Mouse (Mus musculus) MEL (cell line): ENCODE data around the gene Nadk2. TPM values are rescaled to one million over a fixed set of nuclear protein-coding genes. Genes with fewer than 3 reads are reported as not detected.

Source experiments
- DNase-seq: peaks from one replicate; pipeline ENCODE4 v3.0.0; 2011; ENCODE audit warnings: low read depth, low spot score
- H3K27ac ChIP-seq: 2 replicates; pipeline ENCODE4 v1.5.1; 2012; ENCODE audit warnings: low read depth, mild to moderate bottlenecking, control low read depth, low read length, moderate library complexity; ENCODE audit not compliant: control insufficient read depth
- H3K27me3 ChIP-seq, 2 experiments: fragments of 150-350 bp in 1 of 2; sonication (generic) in 1 of 2; 2 replicates each; pipeline ENCODE4 v1.6.1; 2012; ENCODE audit warnings: low read length in 2 of 2, mild to moderate bottlenecking in 2 of 2, improper control_type of control experiment in 1 of 2, moderate library complexity in 1 of 2; ENCODE audit not compliant: insufficient read depth in 2 of 2, control insufficient read depth in 1 of 2
- H3K36me3 ChIP-seq, 2 experiments: 2 replicates each; pipeline ENCODE4 v1.6.1; 2012 to 2014; ENCODE audit warnings: low read length in 2 of 2, improper control_type of control experiment in 1 of 2, inconsistent platforms in 1 of 2, mild to moderate bottlenecking in 1 of 2; ENCODE audit not compliant: insufficient read depth in 2 of 2, control insufficient read depth in 1 of 2
- H3K4me1 ChIP-seq, 2 experiments: fragments of 150-350 bp in 1 of 2; sonication (generic) in 1 of 2; 2 replicates each; pipeline ENCODE4 v1.6.1; 2012; ENCODE audit warnings: low read length in 2 of 2, improper control_type of control experiment in 1 of 2, mild to moderate bottlenecking in 1 of 2; ENCODE audit not compliant: insufficient read depth in 2 of 2, control insufficient read depth in 1 of 2
- H3K4me3 ChIP-seq, 2 experiments: fragments of 150-350 bp in 1 of 2; sonication (generic) in 1 of 2; 2 replicates each; pipeline ENCODE4 v1.5.1; 2012; ENCODE audit warnings: low read depth in 2 of 2, low read length in 2 of 2, mild to moderate bottlenecking in 2 of 2, moderate library complexity in 2 of 2, control low read depth in 1 of 2, improper control_type of control experiment in 1 of 2; ENCODE audit not compliant: control insufficient read depth in 1 of 2, insufficient read depth in 1 of 2
- H3K79me2 ChIP-seq: 2 replicates; pipeline ENCODE4 v1.6.1; 2012; ENCODE audit warnings: mild to moderate bottlenecking, low read length, moderate library complexity; ENCODE audit not compliant: control insufficient read depth, poor library complexity, insufficient read depth
- H3K9ac ChIP-seq: 2 replicates; pipeline ENCODE4 v1.6.1; 2012; ENCODE audit warnings: low read depth, mild to moderate bottlenecking, control low read depth, low read length, moderate library complexity; ENCODE audit not compliant: control insufficient read depth, poor library complexity, severe bottlenecking
- H3K9me3 ChIP-seq: fragments of 150-350 bp; sonication (generic); replicated peaks from 2 replicates; pipeline ENCODE4 v1.6.1; 2012; ENCODE audit warnings: mild to moderate bottlenecking, low read length, improper control_type of control experiment, moderate library complexity; ENCODE audit not compliant: insufficient read depth
- BHLHE40 ChIP-seq: IDR thresholded peaks from 2 replicates; pipeline ENCODE4 v1.6.1; 2012; ENCODE audit warnings: low read depth, mild to moderate bottlenecking, inconsistent platforms, low read length, improper control_type of control experiment, borderline replicate concordance
- CHD1 ChIP-seq: IDR thresholded peaks from 2 replicates; pipeline ENCODE4 v1.6.1; 2012; ENCODE audit warnings: low read depth, mild to moderate bottlenecking, inconsistent platforms, low read length, improper control_type of control experiment
- CTCF ChIP-seq, 3 experiments: IDR thresholded peaks in 2 of 3; conservative IDR thresholded peaks in 1 of 3; 2 replicates each; pipeline ENCODE4 v1.5.1; 2011 to 2012; ENCODE audit warnings: low read length in 3 of 3, low read depth in 2 of 3, mild to moderate bottlenecking in 2 of 3, improper control_type of control experiment in 1 of 3, inconsistent platforms in 1 of 3, mixed read lengths in 1 of 3, moderate library complexity in 1 of 3; ENCODE audit not compliant: control insufficient read depth in 1 of 3, insufficient read depth in 1 of 3, poor library complexity in 1 of 3, severe bottlenecking in 1 of 3
- E2F4 ChIP-seq: IDR thresholded peaks from 2 replicates; pipeline ENCODE4 v1.6.1; 2011; ENCODE audit warnings: low read depth, low read length, improper control_type of control experiment, borderline replicate concordance
- ELF1 ChIP-seq: IDR thresholded peaks from 2 replicates; pipeline ENCODE4 v1.6.1; 2014; ENCODE audit warnings: low read depth, mild to moderate bottlenecking, inconsistent platforms, low read length, improper control_type of control experiment, moderate library complexity
- EP300 ChIP-seq, 2 experiments: IDR thresholded peaks; 2 replicates each; pipeline ENCODE4 v1.6.1; 2011; ENCODE audit warnings: improper control_type of control experiment in 2 of 2, low read length in 2 of 2, low read depth in 1 of 2, mild to moderate bottlenecking in 1 of 2
- GATA1 ChIP-seq: IDR thresholded peaks from 2 replicates; pipeline ENCODE4 v1.6.1; 2011; ENCODE audit warnings: low read depth, low read length, improper control_type of control experiment
- HCFC1 ChIP-seq: IDR thresholded peaks from 2 replicates; pipeline ENCODE4 v1.6.1; 2012; ENCODE audit warnings: low read depth, mild to moderate bottlenecking, inconsistent platforms, low read length, improper control_type of control experiment, moderate library complexity
- JUND ChIP-seq: IDR thresholded peaks from 2 replicates; pipeline ENCODE4 v1.6.1; 2011; ENCODE audit warnings: low read depth, mild to moderate bottlenecking, improper control_type of control experiment, low read length
- MAZ ChIP-seq: IDR thresholded peaks from 2 replicates; pipeline ENCODE4 v1.6.1; 2012; ENCODE audit warnings: low read depth, mild to moderate bottlenecking, inconsistent platforms, low read length, improper control_type of control experiment
- MXI1 ChIP-seq: IDR thresholded peaks from 2 replicates; pipeline ENCODE4 v1.6.1; 2011; ENCODE audit warnings: mild to moderate bottlenecking, low read depth, low read length, improper control_type of control experiment
- MYC ChIP-seq: IDR thresholded peaks from 2 replicates; pipeline ENCODE4 v1.6.1; 2011; ENCODE audit warnings: low read depth, mild to moderate bottlenecking, low read length, improper control_type of control experiment, moderate library complexity
- NELFE ChIP-seq: IDR thresholded peaks from 2 replicates; pipeline ENCODE4 v1.6.1; 2011; ENCODE audit warnings: low read depth, low read length, improper control_type of control experiment
- NRF1 ChIP-seq: IDR thresholded peaks from 2 replicates; pipeline ENCODE4 v1.6.1; 2014; ENCODE audit warnings: low read depth, mild to moderate bottlenecking, inconsistent platforms, low read length, improper control_type of control experiment, moderate library complexity; ENCODE audit not compliant: poor library complexity, insufficient read depth, severe bottlenecking
- POLR2A ChIP-seq, 2 experiments: IDR thresholded peaks; 2 replicates each; pipeline ENCODE4 v1.6.1; 2011 to 2012; ENCODE audit warnings: low read length in 2 of 2, mild to moderate bottlenecking in 2 of 2, control low read depth in 1 of 2, improper control_type of control experiment in 1 of 2, low read depth in 1 of 2, moderate library complexity in 1 of 2; ENCODE audit not compliant: control insufficient read depth in 1 of 2, insufficient read depth in 1 of 2, poor library complexity in 1 of 2
- RCOR1 ChIP-seq: IDR thresholded peaks from 2 replicates; pipeline ENCODE4 v1.6.1; 2012; ENCODE audit warnings: low read depth, mild to moderate bottlenecking, inconsistent platforms, low read length, improper control_type of control experiment
- TAL1 ChIP-seq: IDR thresholded peaks from 2 replicates; pipeline ENCODE4 v1.6.1; 2012; ENCODE audit warnings: mild to moderate bottlenecking, inconsistent platforms, low read length, moderate library complexity, mixed read lengths
- TBP ChIP-seq: IDR thresholded peaks from 2 replicates; pipeline ENCODE4 v1.8.0; 2011; ENCODE audit warnings: low read depth, low read length, improper control_type of control experiment
- TCF12 ChIP-seq: IDR thresholded peaks from 2 replicates; pipeline ENCODE4 v1.6.1; 2014; ENCODE audit warnings: low read depth, mild to moderate bottlenecking, inconsistent platforms, low read length, improper control_type of control experiment, moderate library complexity
- UBTF ChIP-seq: IDR thresholded peaks from 2 replicates; pipeline ENCODE4 v1.6.1; 2012; ENCODE audit warnings: low read depth, mild to moderate bottlenecking, inconsistent platforms, low read length, improper control_type of control experiment, moderate library complexity, borderline replicate concordance; ENCODE audit not compliant: insufficient read depth
- USF1 ChIP-seq: IDR thresholded peaks from 2 replicates; pipeline ENCODE4 v1.6.1; 2014; ENCODE audit warnings: low read depth, mild to moderate bottlenecking, inconsistent platforms, low read length, improper control_type of control experiment, moderate library complexity
- USF2 ChIP-seq, 2 experiments: IDR thresholded peaks; 2 replicates each; pipeline ENCODE4 v1.6.1; 2011 to 2012; ENCODE audit warnings: improper control_type of control experiment in 2 of 2, low read length in 2 of 2, borderline replicate concordance in 1 of 2, inconsistent platforms in 1 of 2, low read depth in 1 of 2, mild to moderate bottlenecking in 1 of 2; ENCODE audit not compliant: insufficient read depth in 1 of 2
- ZC3H11A ChIP-seq: IDR thresholded peaks from 2 replicates; pipeline ENCODE4 v1.6.1; 2012; ENCODE audit warnings: low read depth, mild to moderate bottlenecking, inconsistent platforms, low read length, improper control_type of control experiment
- ZKSCAN1 ChIP-seq: IDR thresholded peaks from 2 replicates; pipeline ENCODE4 v1.6.1; 2012; ENCODE audit warnings: low read depth, mild to moderate bottlenecking, inconsistent platforms, low read length, improper control_type of control experiment, moderate library complexity
- ZMIZ1 ChIP-seq: IDR thresholded peaks from 2 replicates; pipeline ENCODE4 v1.6.1; 2012; ENCODE audit warnings: low read depth, mild to moderate bottlenecking, inconsistent platforms, low read length, improper control_type of control experiment, moderate library complexity
- ZNF384 ChIP-seq: IDR thresholded peaks from 2 replicates; pipeline ENCODE4 v1.6.1; 2012; ENCODE audit warnings: low read depth, mild to moderate bottlenecking, inconsistent platforms, low read length, improper control_type of control experiment
- polyA plus RNA-seq, 2 experiments: library from polyadenylated mRNA; stranded (reverse) in 1 of 2; unstranded in 1 of 2; fragments of >175 nt in 1 of 2; fragments of >200 nt in 1 of 2; gene quantifications; 2 replicates each; pipeline versions ENCODE4 v1.2.1 to v1.2.4; 2012; ENCODE audit warnings: low replicate concordance in 2 of 2, low read depth in 1 of 2; ENCODE audit not compliant: insufficient read length in 2 of 2, insufficient read depth in 1 of 2, missing spikeins in 1 of 2
- total RNA-seq: library from RNA; depleted of rRNA; stranded (reverse); fragments of 300-350 nt; gene quantifications from 2 replicates; pipeline ENCODE4 v1.2.3, GENCODE M21; 2012

Gene Nadk2
- total and polyA plus RNA-seq, 3 experiments: 168 to 659 (median 361) TPM

DNA sequence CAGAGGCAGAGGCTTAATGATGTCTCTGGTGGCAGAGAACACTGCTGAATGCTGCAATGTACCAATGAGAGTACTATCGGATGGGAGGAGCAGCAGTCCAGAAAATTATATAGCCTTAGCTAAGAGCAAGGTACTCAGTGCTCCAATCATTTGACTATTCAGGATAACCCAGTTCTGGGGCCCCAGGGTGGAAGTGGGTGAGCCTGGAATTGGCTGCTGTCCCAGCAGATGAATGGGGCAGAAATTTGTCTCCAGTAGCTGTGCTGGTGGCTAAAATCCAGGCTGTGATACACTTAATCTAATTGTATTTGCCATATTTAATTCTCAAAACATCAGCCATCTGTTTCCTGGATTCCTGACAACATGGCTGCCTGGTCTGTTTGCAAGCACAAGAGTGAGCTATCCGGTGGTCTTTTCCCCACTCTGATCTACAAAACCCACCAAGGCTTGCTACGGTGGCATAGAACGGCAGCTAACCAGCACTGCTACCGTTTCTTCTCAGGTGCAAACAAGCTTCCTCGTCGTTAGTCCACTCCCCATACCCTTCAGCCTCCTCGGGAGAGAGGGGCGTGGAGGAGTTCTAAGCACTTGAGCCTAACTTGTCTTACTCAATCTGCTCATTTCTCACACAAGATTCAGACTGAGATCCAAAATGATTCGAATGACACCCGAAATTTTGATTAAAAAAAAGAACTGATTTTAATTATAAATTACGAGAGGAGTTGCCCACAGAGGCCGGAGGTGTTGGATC, 61.8 kb downstream of the Nadk2 start:
- Histone ChIP-seq H3K9me3 (no peaks in the 10 kb centered on the region), H3K4me1 (peaks cover 5 to 15% of the 10 kb centered on the region in 2 experiments), H3K36me3 (peaks cover 22 to 26% of the 10 kb centered on the region in 2 experiments), H3K79me2 (peaks cover 31% of the 10 kb centered on the region), H3K27ac (no peak overlapping the region), H3K4me3 (no peak overlapping the region), H3K9ac (no peak overlapping the region), H3K27me3 (no peaks in the 10 kb centered on the region)
- no peak for DNase-seq
- TF ChIP-seq NELFE (no peak), MXI1 (no peak), ZKSCAN1 (no peak), BHLHE40 (no peak), EP300 (IDR thresholded peaks at IDR 0.05; ENCODE audit: low read depth in 1 of 2, low read length in 2 of 2) (no peak), E2F4 (no peak), TCF12 (no peak), TBP (no peak), USF2 (IDR thresholded peaks at IDR 0.05; ENCODE audit: borderline replicate concordance in 1 of 2, insufficient read depth in 1 of 2, low read depth in 1 of 2, low read length in 2 of 2) (no peak), MYC (no peak), USF1 (no peak), HCFC1 (no peak), ZC3H11A (no peak), MAZ (no peak)

DNA sequence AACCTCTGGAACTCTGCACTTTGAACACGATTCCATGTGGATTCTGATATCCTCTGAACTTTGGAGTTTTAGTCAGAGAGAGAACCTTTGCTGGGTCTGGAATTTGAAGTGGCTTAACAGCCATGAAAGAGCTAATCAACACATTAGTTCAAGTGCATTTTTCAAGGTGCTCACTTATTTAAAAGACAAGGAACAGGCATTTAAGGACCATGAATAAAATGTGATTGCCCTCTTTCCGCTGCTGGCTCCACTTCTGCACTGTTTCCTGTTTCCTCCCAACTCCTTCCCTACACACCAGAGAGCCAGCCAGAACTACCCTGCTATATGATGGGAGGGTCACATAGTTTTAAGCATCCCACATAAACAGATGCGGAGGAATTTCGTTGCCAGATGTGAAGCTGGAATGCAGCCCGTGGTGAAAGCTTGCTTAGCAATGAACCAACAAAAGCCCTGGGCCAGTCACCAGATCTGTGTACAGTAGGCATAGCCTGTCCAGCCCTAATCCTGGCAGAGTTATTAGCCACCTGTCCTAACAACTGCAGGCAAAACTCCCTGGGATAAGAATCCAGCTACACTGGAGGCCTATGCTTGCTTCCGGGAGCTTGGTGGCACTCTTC, 63.9 kb downstream of the Nadk2 start:
- H3K9ac ChIP-seq: no peak overlapping the region
- TF ChIP-seq RCOR1: no peak
- no peak for TF ChIP-seq POLR2A (IDR thresholded peaks at IDR 0.05; ENCODE audit: control insufficient read depth in 1 of 2, insufficient read depth in 1 of 2, low read depth in 1 of 2, low read length in 2 of 2, poor library complexity in 1 of 2)
- TF ChIP-seq MYC: no peak
- no peak for TF ChIP-seq USF2 (IDR thresholded peaks at IDR 0.05; ENCODE audit: borderline replicate concordance in 1 of 2, insufficient read depth in 1 of 2, low read depth in 1 of 2, low read length in 2 of 2)
- TF ChIP-seq TAL1: no peak
- no peak for TF ChIP-seq JUND
- TF ChIP-seq E2F4: no peak
- TF ChIP-seq ELF1: no peak
- TF ChIP-seq MXI1: no peak
- no peak for TF ChIP-seq UBTF
- TF ChIP-seq CTCF (IDR thresholded peaks at IDR 0.05 in 2 of 3, conservative IDR thresholded peaks at IDR 0.05 in 1 of 3; ENCODE audit: control insufficient read depth in 1 of 3, insufficient read depth in 1 of 3, low read depth in 2 of 3, low read length in 3 of 3, poor library complexity in 1 of 3, severe bottlenecking in 1 of 3): no peak
- no peak for TF ChIP-seq NRF1
- no peak for TF ChIP-seq ZMIZ1
- no peak for TF ChIP-seq CHD1
- TF ChIP-seq ZC3H11A: no peak
- TF ChIP-seq GATA1: no peak
- TF ChIP-seq ZNF384: no peak
- no peak for TF ChIP-seq MAZ
- no peak for TF ChIP-seq NELFE
- no peaks in the 10 kb centered on the region for H3K27me3 ChIP-seq
- no peak for DNase-seq
- H3K9me3 ChIP-seq: no peaks in the 10 kb centered on the region
- H3K79me2 ChIP-seq: peaks cover 51% of the 10 kb centered on the region
- H3K4me1 ChIP-seq: peaks cover 5 to 29% of the 10 kb centered on the region in 2 experiments
- H3K27ac ChIP-seq: no peak overlapping the region
- H3K4me3 ChIP-seq: no peak overlapping the region
- H3K36me3 ChIP-seq: peaks cover 19 to 39% of the 10 kb centered on the region in 2 experiments
